Mouse (Mus musculus) natural killer cell, adult 2 months (primary cell): Measurements from ENCODE around the gene Dvl3.

ENCODE experiments used
- DNase-seq, 2 experiments: peaks; one replicate each; pipeline ENCODE4 v3.0.0; 2022; ENCODE audit warnings: low spot score in 2 of 2

Dvl3 gene

GRCm38 (mm10) chr16:20547423-20547822, 30.6 kb downstream of the Dvl3 start:
- DNase-seq: no peak

- DNase-seq: peak; percentile 98 to 99
Observed at GRCm38 (mm10) chr16:20548096-20548948, 31.5 kb downstream of the Dvl3 start, which contains the start of gene Abcf3. Gene Abcf3, plus strand, starts transcription at chr16:20548577.

GRCm38 (mm10) chr16:20549161-20549560, 32.4 kb downstream of the Dvl3 start:
- no peak for DNase-seq

DNA sequence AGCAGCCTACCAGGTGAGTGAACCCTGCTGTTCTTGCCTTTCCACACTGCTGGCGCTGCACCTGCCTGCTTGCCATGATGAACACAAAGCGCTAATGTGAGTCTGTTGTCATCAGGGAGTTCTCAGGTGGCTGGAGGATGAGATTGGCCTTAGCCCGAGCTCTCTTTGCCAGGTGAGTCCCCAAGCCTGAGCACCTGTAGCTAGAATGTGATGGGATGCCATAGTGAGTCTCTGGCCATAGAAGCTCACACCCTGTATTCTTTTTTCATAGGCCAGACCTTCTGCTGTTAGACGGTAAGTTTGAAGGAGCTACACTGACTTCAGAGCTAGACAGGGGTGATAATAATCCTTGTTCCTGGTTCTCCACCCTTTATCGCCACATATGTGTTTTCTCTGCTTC, 34.9 kb downstream of the Dvl3 start:
- no peak for DNase-seq

- no peak for DNase-seq
Observed at GRCm38 (mm10) chr16:20552594-20552993, 35.8 kb downstream of the Dvl3 start.

GRCm38 (mm10) chr16:20555000-20555399, 38.2 kb downstream of the Dvl3 start:
- no peak for DNase-seq

- DNase-seq: no peak
Observed at GRCm38 (mm10) chr16:20557381-20557780, 40.6 kb downstream of the Dvl3 start.

DNA sequence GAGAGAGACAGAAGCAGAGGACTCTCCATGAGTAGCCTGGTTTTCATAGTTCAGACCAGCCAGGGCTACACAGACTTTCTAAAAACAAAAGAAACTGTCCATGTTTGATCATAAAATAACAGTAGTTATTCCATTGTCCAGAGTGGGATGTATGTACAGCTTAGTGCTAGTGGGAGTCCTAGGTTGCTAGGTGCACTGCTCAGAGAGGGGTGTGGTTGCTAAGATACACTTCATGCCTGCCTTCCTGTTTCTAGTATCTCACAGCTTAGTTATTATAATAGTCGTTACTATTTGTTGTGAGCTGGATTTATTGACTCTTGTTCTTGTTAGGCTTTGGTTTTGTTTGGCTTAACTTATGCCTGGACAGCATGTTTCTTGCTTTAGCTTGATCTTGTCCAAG, 48.3 kb downstream of the Dvl3 start:
- no peak for DNase-seq
